Mouse (Mus musculus): ENCODE results near the gene Igfals.

DNA sequence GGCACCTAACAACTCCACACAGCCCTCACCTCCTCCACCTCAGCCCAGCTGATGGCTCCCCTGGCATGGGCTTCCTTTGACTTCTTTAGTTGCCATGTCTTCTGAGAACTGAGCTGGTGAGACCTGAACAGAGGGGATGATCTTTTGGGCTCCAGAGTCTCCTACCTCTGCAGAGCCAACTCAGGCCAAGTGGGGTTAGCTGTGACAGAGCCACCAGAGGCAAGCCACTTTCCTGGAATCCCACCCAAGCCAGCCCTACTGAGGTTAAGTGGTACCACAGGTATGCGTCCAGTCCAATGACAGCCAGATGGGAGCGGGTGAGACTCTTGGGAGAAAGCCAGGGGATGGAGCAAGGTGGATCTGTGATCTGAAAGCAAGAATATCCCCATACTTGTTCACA is 27.5 kb downstream of the Igfals start:
- TF ChIP-seq GATA1 (IDR thresholded peaks at IDR 0.05; ENCODE audit: borderline replicate concordance, low read length) (no peak), FLI1 (IDR thresholded peaks at IDR 0.05; ENCODE audit: low read length) (no peak)
